Mouse (Mus musculus) brain, embryonic 14.5 days (tissue): ENCODE results near the gene Bmi1.

Experiments used
- CTCF ChIP-seq: fragments of 200-500 bp; IDR thresholded peaks from 2 replicates; pipeline ENCODE4 v1.5.1; 2012; ENCODE audit warnings: inconsistent platforms, mild to moderate bottlenecking, moderate library complexity, borderline replicate concordance; ENCODE audit not compliant: insufficient read depth, insufficient read length; ENCODE audit errors: extremely low read depth
- POLR2A ChIP-seq: fragments of 200-500 bp; IDR thresholded peaks from 2 replicates; pipeline ENCODE4 v1.6.1; 2012; ENCODE audit warnings: mild to moderate bottlenecking, inconsistent platforms, borderline replicate concordance; ENCODE audit not compliant: poor library complexity, insufficient read depth, insufficient read length, severe bottlenecking; ENCODE audit errors: extremely low read depth

GRCm38 (mm10) chr2:18710356-18710755 is 33.5 kb downstream of the Bmi1 start:
- no peak for TF ChIP-seq CTCF
- TF ChIP-seq POLR2A = no peak
